Mouse (Mus musculus) lung, postnatal 0 days (tissue): ENCODE data around the gene Gm48551. TPM values are rescaled to one million over a fixed set of nuclear protein-coding genes. Genes with fewer than 3 reads are reported as not detected.

Experiments used
- ATAC-seq: fragments of 200-750 bp; cut with Nextera tagmentation; 2 replicates; pipeline ENCODE4 v1.8.0; 2017; ENCODE audit warnings: moderate library complexity
- DNase-seq: peaks from one replicate; pipeline ENCODE4 v3.0.0-alpha.2; 2016; ENCODE audit warnings: low spot score
- H3K27ac ChIP-seq: fragments of 300-500 bp; sonication (generic); 2 replicates; pipeline ENCODE4 v1.5.1; 2014; ENCODE audit warnings: antibody characterized with exemption, mild to moderate bottlenecking, low read length, mixed read lengths
- H3K27me3 ChIP-seq: fragments of 300-500 bp; sonication (generic); replicated peaks from 2 replicates; pipeline ENCODE4 v1.6.1; 2014; ENCODE audit warnings: low read length, mixed read lengths; ENCODE audit not compliant: insufficient read depth
- H3K36me3 ChIP-seq: fragments of 300-500 bp; sonication (generic); 2 replicates; pipeline ENCODE4 v1.6.1; 2014; ENCODE audit warnings: low read length, mixed read lengths; ENCODE audit not compliant: insufficient read depth
- H3K4me1 ChIP-seq: fragments of 300-500 bp; sonication (generic); 2 replicates; pipeline ENCODE4 v1.6.1; 2014; ENCODE audit warnings: antibody characterized with exemption, low read depth, low read length, mixed read lengths; ENCODE audit not compliant: insufficient read depth
- H3K4me2 ChIP-seq: fragments of 300-500 bp; sonication (generic); replicated peaks from 2 replicates; pipeline ENCODE4 v1.6.1; 2014; ENCODE audit warnings: low read depth, mild to moderate bottlenecking, low read length, moderate library complexity, mixed read lengths
- H3K4me3 ChIP-seq: fragments of 300-500 bp; sonication (generic); 2 replicates; pipeline ENCODE4 v1.5.1; 2014; ENCODE audit warnings: low read depth, low read length
- H3K9ac ChIP-seq: fragments of 300-500 bp; sonication (generic); replicated peaks from 2 replicates; pipeline ENCODE4 v1.6.1; 2014; ENCODE audit warnings: low read depth, mild to moderate bottlenecking
- H3K9me3 ChIP-seq: fragments of 300-500 bp; sonication (generic); 2 replicates; pipeline ENCODE4 v1.6.1; 2016; ENCODE audit warnings: low read length, mixed read lengths
- CTCF ChIP-seq: IDR thresholded peaks from 2 replicates; pipeline ENCODE4 v1.5.1; 2016; ENCODE audit warnings: antibody characterized with exemption, mild to moderate bottlenecking
- EP300 ChIP-seq: IDR thresholded peaks from 2 replicates; pipeline ENCODE4 v1.6.1; 2016; ENCODE audit warnings: antibody characterized with exemption, mild to moderate bottlenecking, control low read depth
- WGBS: fragments of 180-500 bp; shearing (Covaris S2); extraction: QIAGEN DNeasy Blood & Tissue Kit; methylation state at CpG from one replicate; pipeline ENCODE4 v1.1.7; 2014; 5-methylcytosine and 5-hydroxymethylcytosine counted together
- polyA plus RNA-seq: library from polyadenylated mRNA; unstranded; fragments of >200 nt; fragmentation: Nextera tagmentation; extraction: Ambion mirVana; gene quantifications from 2 replicates; pipeline ENCODE4 v1.2.1, GENCODE M21; 2015

Gm48551 gene
- polyA plus RNA-seq, 1 experiment from 2014 or later, result 2.4 TPM

GRCm38 (mm10) chr10:81400371-81401204 lies 16.3 kb downstream of the Gm48551 start:
- Histone ChIP-seq H3K36me3 (peaks cover 33% of the 10 kb centered on the region), H3K4me2 (no peak overlapping the region), H3K9me3 (no peaks in the 10 kb centered on the region), H3K27me3 (no peaks in the 10 kb centered on the region), H3K27ac (no peak overlapping the region), H3K4me3 (no peak overlapping the region), H3K9ac (no peak overlapping the region), H3K4me1 (peaks cover 15% of the 10 kb centered on the region)
- ATAC-seq, result no peak
- 65% methylated on average over 22 of the region's 22 CpGs for WGBS
- DNase-seq, result no peak
- no peak for TF ChIP-seq EP300

- ATAC-seq, result peak; percentile 34
- peak; percentile 62 for DNase-seq
These were observed 16.9 kb downstream of the Gm48551 start for GRCm38 (mm10) chr10:81401205-81401520.

GRCm38 (mm10) chr10:81401521-81402226 lies 17.4 kb downstream of the Gm48551 start:
- Histone ChIP-seq H3K9ac (no peak overlapping the region), H3K4me1 (peaks cover 15% of the 10 kb centered on the region), H3K9me3 (no peaks in the 10 kb centered on the region)

More at GRCm38 (mm10) chr10:81401205-81401520, 16.9 kb downstream of the Gm48551 start:
- Histone ChIP-seq H3K36me3 (peaks cover 33% of the 10 kb centered on the region), H3K4me1 (peaks cover 15% of the 10 kb centered on the region), H3K4me2 (no peak overlapping the region), H3K27ac (peak overlapping the region; percentile 77), H3K9ac (no peak overlapping the region), H3K9me3 (no peaks in the 10 kb centered on the region), H3K4me3 (no peak overlapping the region), H3K27me3 (no peaks in the 10 kb centered on the region)
- TF ChIP-seq CTCF (no peak), EP300 (no peak)
- WGBS, result 42% methylated on average over 10 of the region's 10 CpGs

GRCm38 (mm10) chr10:81402227-81402765 lies 18.0 kb downstream of the Gm48551 start:
- H3K4me2 ChIP-seq, result peak overlapping the region; percentile 25; the same call in 1 of the 2 replicates
- no peak overlapping the region for H3K4me3 ChIP-seq
- no peak for TF ChIP-seq EP300
- TF ChIP-seq CTCF, result no peak
- H3K9ac ChIP-seq, result no peak overlapping the region
- no peak for DNase-seq
- H3K27ac ChIP-seq, result peak overlapping the region; percentile 77
- ATAC-seq, result no peak
- H3K4me1 ChIP-seq, result peaks cover 15% of the 10 kb centered on the region
- H3K27me3 ChIP-seq, result no peaks in the 10 kb centered on the region
- no peaks in the 10 kb centered on the region for H3K9me3 ChIP-seq
- peaks cover 33% of the 10 kb centered on the region for H3K36me3 ChIP-seq
- 23% methylated on average over 4 of the region's 7 CpGs for WGBS

More at GRCm38 (mm10) chr10:81401521-81402226, 17.4 kb downstream of the Gm48551 start:
- ATAC-seq, result peak; percentile 84
- WGBS, result 12% methylated on average over 17 of the region's 18 CpGs
- H3K36me3 ChIP-seq, result peaks cover 33% of the 10 kb centered on the region
- H3K4me2 ChIP-seq, result peak overlapping the region; percentile 25; the same call in 1 of the 2 replicates
- H3K27ac ChIP-seq, result peak overlapping the region; percentile 77
- TF ChIP-seq EP300 (no peak), CTCF (peak; percentile 16; the same call in 1 of the 2 replicates)
- peak; percentile 91 for DNase-seq
- no peak overlapping the region for H3K4me3 ChIP-seq
- no peaks in the 10 kb centered on the region for H3K27me3 ChIP-seq

GRCm38 (mm10) chr10:81403511-81403910 lies 19.2 kb downstream of the Gm48551 start:
- Histone ChIP-seq H3K4me3 (no peak overlapping the region), H3K9me3 (no peaks in the 10 kb centered on the region), H3K9ac (no peak overlapping the region), H3K4me1 (peaks cover 25% of the 10 kb centered on the region), H3K27ac (no peak overlapping the region), H3K4me2 (no peak overlapping the region), H3K36me3 (peaks cover 28% of the 10 kb centered on the region), H3K27me3 (no peaks in the 10 kb centered on the region)
- 75% methylated on average over 10 of the region's 10 CpGs for WGBS
- TF ChIP-seq EP300 (no peak), CTCF (no peak)
- ATAC-seq, result no peak
- no peak for DNase-seq

GRCm38 (mm10) chr10:81404082-81404481 lies 19.8 kb downstream of the Gm48551 start:
- Histone ChIP-seq H3K27ac (peak overlapping the region; percentile 26; the same call in 1 of the 2 replicates), H3K9me3 (no peaks in the 10 kb centered on the region), H3K9ac (no peak overlapping the region), H3K4me2 (no peak overlapping the region), H3K4me3 (no peak overlapping the region), H3K36me3 (peaks cover 26% of the 10 kb centered on the region), H3K27me3 (no peaks in the 10 kb centered on the region), H3K4me1 (peaks cover 27% of the 10 kb centered on the region)
- ATAC-seq, result no peak
- DNase-seq, result no peak
- WGBS, result 43% methylated on average over 9 of the region's 9 CpGs
- TF ChIP-seq EP300, result no peak
- no peak for TF ChIP-seq CTCF
